Mouse (Mus musculus) embryonic fibroblast, embryonic 13.5 days (primary cell): ENCODE results near the gene Kif20b. TPM values are rescaled to one million over a fixed set of nuclear protein-coding genes. Genes with fewer than 3 reads are reported as not detected.

Experiments
- H3K27ac ChIP-seq: 2 replicates; pipeline ENCODE4 v1.5.1; 2012; ENCODE audit warnings: low read length, control low read depth, inconsistent platforms; ENCODE audit not compliant: insufficient read depth
- H3K4me1 ChIP-seq: 2 replicates; pipeline ENCODE4 v1.6.1; 2011; ENCODE audit warnings: low read length; ENCODE audit not compliant: control insufficient read depth, insufficient read depth
- H3K4me3 ChIP-seq: 2 replicates; pipeline ENCODE4 v1.5.1; 2011; ENCODE audit warnings: mild to moderate bottlenecking, control low read depth, low read length; ENCODE audit not compliant: insufficient read depth
- CTCF ChIP-seq: IDR thresholded peaks from 2 replicates; pipeline ENCODE4 v1.5.1; 2011; ENCODE audit warnings: mild to moderate bottlenecking, control low read depth, low read length, moderate library complexity, borderline replicate concordance; ENCODE audit not compliant: insufficient read depth
- POLR2A ChIP-seq: IDR thresholded peaks from 2 replicates; pipeline ENCODE4 v1.6.1; 2011; ENCODE audit warnings: low read depth, mild to moderate bottlenecking, control low read depth, low read length, moderate library complexity
- polyA plus RNA-seq: library from polyadenylated mRNA; stranded (reverse); fragments of >200 nt; gene quantifications from 2 replicates; pipeline ENCODE4 v1.2.4, GENCODE M21; 2011; ENCODE audit warnings: low read depth; ENCODE audit not compliant: missing spikeins, insufficient read length

Kif20b gene
- polyA plus RNA-seq = 34.5 and 40.6 TPM in 2 replicates

DNA sequence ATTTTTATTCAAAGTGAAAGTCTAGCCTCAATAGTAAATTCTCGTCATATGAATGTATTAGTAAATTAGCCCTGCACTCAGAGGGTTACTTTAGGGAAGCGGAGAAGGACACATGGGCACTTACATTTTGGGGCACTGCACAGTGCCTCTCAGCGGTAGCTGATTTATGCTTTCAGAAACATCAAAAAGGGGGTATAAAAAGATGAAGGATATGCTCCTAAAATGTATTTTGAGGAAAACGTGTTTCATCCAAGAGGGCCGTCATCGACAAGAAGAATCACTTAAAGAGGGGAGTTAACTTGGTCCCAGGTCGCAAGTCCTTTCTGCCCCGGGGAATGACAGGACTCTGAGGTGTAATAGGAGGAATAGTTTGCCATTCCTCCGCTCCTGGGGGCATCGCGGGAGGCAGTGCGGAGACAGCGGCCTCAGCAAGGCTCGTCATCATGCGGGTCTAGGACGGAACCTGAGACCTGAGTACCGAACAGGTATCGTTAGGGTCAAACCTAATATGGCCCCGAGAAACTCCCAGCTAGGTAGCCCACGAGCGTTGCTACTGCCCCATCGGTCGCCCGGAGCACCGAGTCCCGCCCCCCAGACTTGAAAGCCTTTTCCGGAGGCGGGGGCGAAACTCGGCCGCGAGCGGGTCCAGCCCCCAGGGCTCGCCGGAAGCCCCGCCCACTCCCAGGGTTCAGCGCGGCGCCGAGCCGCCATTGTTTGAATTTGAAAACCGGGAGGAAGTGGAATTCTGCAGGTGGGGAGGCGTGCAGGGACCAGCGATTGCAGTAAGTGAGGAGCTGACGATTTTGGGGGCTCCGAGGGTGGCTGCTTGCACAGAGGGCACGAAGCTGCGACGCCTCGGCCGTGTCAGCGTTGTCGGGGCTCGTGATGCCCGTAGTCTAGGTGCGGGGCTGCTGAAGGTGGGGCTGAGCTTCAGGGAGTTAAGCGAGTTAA lies at the start of gene Kif20b:
Gene Kif20b (plus strand): TSS at position 710 of the 951 bp plus-strand sequence.
- TF ChIP-seq POLR2A (peak; percentile 60), CTCF (no peak)
- Histone ChIP-seq H3K27ac (peak within 1 kb of the TSS; percentile 14; the same call in 1 of the 2 replicates), H3K4me1 (no peaks in the 10 kb centered on the region), H3K4me3 (peak within 1 kb of the TSS; percentile 88)

DNA sequence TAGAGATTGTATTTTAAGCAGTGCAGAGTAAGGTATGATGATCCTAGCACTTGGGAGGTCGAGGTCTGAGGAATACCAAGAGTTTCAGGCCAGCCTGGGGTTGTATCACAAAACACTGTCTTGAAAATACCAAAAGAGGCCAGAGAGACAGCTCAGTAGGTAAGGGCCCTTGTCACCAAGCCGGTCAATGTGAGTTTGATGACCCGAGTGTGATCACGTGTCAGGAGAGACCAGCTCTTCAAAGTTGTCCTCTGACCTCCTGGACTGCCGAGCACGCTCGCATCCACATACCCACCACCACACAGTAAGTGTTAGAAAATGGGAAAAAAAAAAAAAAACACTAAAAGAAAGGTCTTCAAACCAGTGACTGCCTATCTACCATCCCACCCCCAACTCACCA lies 45.5 kb upstream of the Kif20b start:
- no peak overlapping the region for H3K27ac ChIP-seq
- no peaks in the 10 kb centered on the region for H3K4me1 ChIP-seq
- TF ChIP-seq POLR2A (no peak), CTCF (no peak)
- H3K4me3 ChIP-seq = no peak overlapping the region

- no peaks in the 10 kb centered on the region for H3K4me1 ChIP-seq
- peak overlapping the region; percentile 68 for H3K27ac ChIP-seq
- TF ChIP-seq CTCF (peak; percentile 27; the same call in 1 of the 2 replicates), POLR2A (peak; percentile 87)
- H3K4me3 ChIP-seq = peak overlapping the region; percentile 78
These were observed 44.1 kb upstream of the Kif20b start for GRCm38 (mm10) chr19:34877898-34878602.

GRCm38 (mm10) chr19:34878603-34879541 lies 43.3 kb upstream of the Kif20b start, which contains the start of gene Pank1:
Gene Pank1, minus strand, starts transcription at chr19:34879455.
- TF ChIP-seq POLR2A (peak; percentile 56), CTCF (no peak)
- Histone ChIP-seq H3K4me1 (no peaks in the 10 kb centered on the region), H3K4me3 (peak within 1 kb of the TSS; percentile 78), H3K27ac (peak within 1 kb of the TSS; percentile 68)

- H3K4me1 ChIP-seq = no peaks in the 10 kb centered on the region
- TF ChIP-seq CTCF (no peak), POLR2A (no peak)
- H3K27ac ChIP-seq = peak overlapping the region; percentile 68; the same call in 1 of the 2 replicates
- H3K4me3 ChIP-seq = peak overlapping the region; percentile 78
These were observed 42.5 kb upstream of the Kif20b start for GRCm38 (mm10) chr19:34879624-34880023.

DNA sequence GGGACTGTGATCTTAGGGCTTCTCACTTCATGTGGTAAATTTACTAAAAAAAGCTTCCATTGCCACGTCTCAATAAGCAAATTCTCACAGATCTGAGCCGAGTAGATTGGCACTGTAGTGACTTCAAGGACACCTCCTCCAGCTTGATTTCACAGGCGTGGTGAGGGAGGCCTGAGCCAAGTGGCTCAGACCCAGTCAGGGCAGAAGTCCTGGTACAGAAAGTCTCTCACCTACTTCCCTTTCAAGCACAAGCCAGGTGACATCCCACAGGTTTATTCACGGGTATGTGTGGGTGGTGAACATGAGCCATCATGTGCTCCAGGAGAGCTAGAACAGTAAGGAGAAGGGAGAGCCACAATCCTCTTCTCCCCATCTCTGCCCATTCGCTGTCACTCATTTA lies 41.0 kb upstream of the Kif20b start:
- H3K4me3 ChIP-seq = no peak overlapping the region
- no peak overlapping the region for H3K27ac ChIP-seq
- no peak for TF ChIP-seq POLR2A
- TF ChIP-seq CTCF = no peak
- H3K4me1 ChIP-seq = no peaks in the 10 kb centered on the region

- H3K4me3 ChIP-seq = no peak overlapping the region
- no peaks in the 10 kb centered on the region for H3K4me1 ChIP-seq
- no peak overlapping the region for H3K27ac ChIP-seq
- TF ChIP-seq CTCF = no peak
- TF ChIP-seq POLR2A = no peak
These were observed 39.7 kb upstream of the Kif20b start for GRCm38 (mm10) chr19:34882443-34882842.

GRCm38 (mm10) chr19:34883526-34884224 lies 38.5 kb upstream of the Kif20b start:
- H3K4me1 ChIP-seq = no peaks in the 10 kb centered on the region
- TF ChIP-seq CTCF (no peak), POLR2A (no peak)
- no peak overlapping the region for H3K27ac ChIP-seq
- H3K4me3 ChIP-seq = no peak overlapping the region

DNA sequence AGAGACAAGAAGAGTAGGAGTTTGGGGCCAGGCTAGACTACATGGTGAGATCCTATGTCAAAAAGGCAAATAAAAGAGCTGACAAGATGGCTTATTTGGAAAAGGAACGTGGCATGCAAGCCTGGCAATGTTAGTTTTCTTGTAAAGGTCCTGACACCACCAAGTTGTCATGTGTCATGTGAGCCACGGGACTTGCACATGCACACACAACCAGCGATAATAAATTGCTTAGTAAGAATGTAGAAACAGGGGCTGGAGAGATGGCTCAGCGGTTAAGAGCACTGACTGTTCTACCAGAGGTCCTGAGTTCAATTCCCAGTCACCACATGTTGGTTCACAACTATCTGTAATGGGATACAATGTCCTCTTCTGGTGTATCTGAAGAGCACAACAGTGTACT lies 35.8 kb upstream of the Kif20b start:
- Histone ChIP-seq H3K4me1 (no peaks in the 10 kb centered on the region), H3K27ac (no peak overlapping the region), H3K4me3 (no peak overlapping the region)
- TF ChIP-seq CTCF = no peak
- TF ChIP-seq POLR2A = no peak
